Mouse (Mus musculus): Measurements from ENCODE around the gene Hoxb8. TPM values are rescaled to one million over a fixed set of nuclear protein-coding genes. Genes with fewer than 3 reads are reported as not detected.

The Hoxb8 gene
- polyA plus RNA-seq, 1 experiment from 2014 or later, result not detected

GRCm38 (mm10) chr11:96297968-96298635 is 16.4 kb downstream of the Hoxb8 start:
- no peak overlapping the region for H3K4me2 ChIP-seq
- no peak for ATAC-seq (ENCODE audit: low read depth)
- 21% methylated on average over 11 of the region's 11 CpGs for WGBS (ENCODE audit: insufficient replicate concordance)
- DNase-seq, result no peak
- H3K27ac ChIP-seq, result no peak overlapping the region
- H3K9ac ChIP-seq, result no peak overlapping the region
- H3K27me3 ChIP-seq, result peaks cover 100% of the 10 kb centered on the region
- H3K4me1 ChIP-seq (replicated peaks), result no peaks in the 10 kb centered on the region; the same call in 1 of the 2 replicates
- H3K4me3 ChIP-seq (replicated peaks), result no peak overlapping the region
- H3K9me3 ChIP-seq (replicated peaks), result no peaks in the 10 kb centered on the region
- no peaks in the 10 kb centered on the region for H3K36me3 ChIP-seq

- H3K27ac ChIP-seq, result no peak overlapping the region
- H3K9ac ChIP-seq, result no peak overlapping the region
- no peak for DNase-seq
These were observed 17.4 kb downstream of the Hoxb8 start for GRCm38 (mm10) chr11:96298895-96299667.

GRCm38 (mm10) chr11:96299781-96300180 is 18.1 kb downstream of the Hoxb8 start:
- Histone ChIP-seq H3K36me3 (no peaks in the 10 kb centered on the region), H3K9ac (no peak overlapping the region), H3K27ac (no peak overlapping the region), H3K4me1 (replicated peaks) (peaks cover 4% of the 10 kb centered on the region; the same call in 1 of the 2 replicates), H3K9me3 (replicated peaks) (no peaks in the 10 kb centered on the region), H3K4me3 (replicated peaks) (no peak overlapping the region), H3K4me2 (0 out of 2 replicates have a peak overlapping the region, but pooled peaks have one; percentile 41), H3K27me3 (peaks cover 100% of the 10 kb centered on the region)
- no peak for ATAC-seq (ENCODE audit: low read depth)
- no peak for DNase-seq
- WGBS (ENCODE audit: insufficient replicate concordance), result 2% methylated on average over 9 of the region's 9 CpGs

More at GRCm38 (mm10) chr11:96298895-96299667, 17.4 kb downstream of the Hoxb8 start:
- Histone ChIP-seq H3K36me3 (no peaks in the 10 kb centered on the region), H3K9me3 (replicated peaks) (no peaks in the 10 kb centered on the region), H3K4me2 (peak overlapping the region; percentile 41), H3K27me3 (peaks cover 100% of the 10 kb centered on the region), H3K4me3 (replicated peaks) (peak overlapping the region; percentile 31), H3K4me1 (replicated peaks) (peaks cover 4% of the 10 kb centered on the region; the same call in 1 of the 2 replicates)
- ATAC-seq (ENCODE audit: low read depth), result no peak
- WGBS (ENCODE audit: insufficient replicate concordance), result 2% methylated on average over 66 of the region's 66 CpGs

- DNase-seq, result no peak
- no peak overlapping the region for H3K27ac ChIP-seq
- H3K27me3 ChIP-seq, result peaks cover 100% of the 10 kb centered on the region
- H3K9ac ChIP-seq, result no peak overlapping the region
- H3K36me3 ChIP-seq, result no peaks in the 10 kb centered on the region
- peaks cover 4% of the 10 kb centered on the region; the same call in 1 of the 2 replicates for H3K4me1 ChIP-seq (replicated peaks)
- 0 out of 2 replicates have a peak overlapping the region, but pooled peaks have one; percentile 3 for H3K4me3 ChIP-seq (replicated peaks)
- WGBS (ENCODE audit: insufficient replicate concordance), result 2% methylated on average over 35 of the region's 35 CpGs
- peak overlapping the region; percentile 23; the same call in 1 of the 2 replicates for H3K4me2 ChIP-seq
- ATAC-seq (ENCODE audit: low read depth), result no peak
- no peaks in the 10 kb centered on the region for H3K9me3 ChIP-seq (replicated peaks)
These were observed 18.8 kb downstream of the Hoxb8 start for GRCm38 (mm10) chr11:96300354-96301063.

- Histone ChIP-seq H3K27me3 (peaks cover 100% of the 10 kb centered on the region), H3K27ac (no peak overlapping the region), H3K9me3 (replicated peaks) (no peaks in the 10 kb centered on the region), H3K36me3 (no peaks in the 10 kb centered on the region), H3K4me1 (replicated peaks) (peaks cover 4% of the 10 kb centered on the region; the same call in 1 of the 2 replicates), H3K4me2 (no peak overlapping the region), H3K9ac (no peak overlapping the region), H3K4me3 (replicated peaks) (no peak overlapping the region)
- DNase-seq (no peak), ATAC-seq (ENCODE audit: low read depth) (no peak)
- 22% methylated on average over 10 of the region's 10 CpGs for WGBS (ENCODE audit: insufficient replicate concordance)
These were observed 19.3 kb downstream of the Hoxb8 start for GRCm38 (mm10) chr11:96301064-96301431.

- Histone ChIP-seq H3K9me3 (replicated peaks) (no peaks in the 10 kb centered on the region), H3K27me3 (peaks cover 100% of the 10 kb centered on the region), H3K4me3 (replicated peaks) (no peak overlapping the region), H3K36me3 (no peaks in the 10 kb centered on the region), H3K4me2 (no peak overlapping the region), H3K27ac (no peak overlapping the region), H3K9ac (no peak overlapping the region), H3K4me1 (replicated peaks) (peaks cover 4% of the 10 kb centered on the region; the same call in 1 of the 2 replicates)
- WGBS (ENCODE audit: insufficient replicate concordance), result 13% methylated on average over 15 of the region's 15 CpGs
- DNase-seq (no peak), ATAC-seq (ENCODE audit: low read depth) (no peak)
These were observed 20.1 kb downstream of the Hoxb8 start for GRCm38 (mm10) chr11:96301837-96302236.

GRCm38 (mm10) chr11:96302381-96303150 is 20.9 kb downstream of the Hoxb8 start:
- 29% methylated on average over 23 of the region's 23 CpGs for WGBS (ENCODE audit: insufficient replicate concordance)
- DNase-seq (no peak), ATAC-seq (ENCODE audit: low read depth) (no peak)
- H3K9ac ChIP-seq, result no peak overlapping the region
- no peak overlapping the region for H3K4me3 ChIP-seq (replicated peaks)
- no peak overlapping the region for H3K27ac ChIP-seq
- H3K36me3 ChIP-seq, result no peaks in the 10 kb centered on the region
- H3K27me3 ChIP-seq, result peaks cover 100% of the 10 kb centered on the region
- H3K4me1 ChIP-seq (replicated peaks), result peaks cover 4% of the 10 kb centered on the region; the same call in 1 of the 2 replicates
- H3K9me3 ChIP-seq (replicated peaks), result no peaks in the 10 kb centered on the region
- no peak overlapping the region for H3K4me2 ChIP-seq

GRCm38 (mm10) chr11:96303151-96304099 is 21.7 kb downstream of the Hoxb8 start, which contains the start of gene Hoxb5:
Hoxb5 (plus strand) TSS chr11:96303336.
- H3K27ac ChIP-seq, result no peak within 1 kb of the TSS
- H3K4me3 ChIP-seq (replicated peaks), result peak within 1 kb of the TSS; percentile 30
- 1% methylated on average over 69 of the region's 69 CpGs for WGBS (ENCODE audit: insufficient replicate concordance)
- no peaks in the 10 kb centered on the region for H3K9me3 ChIP-seq (replicated peaks)
- ATAC-seq (ENCODE audit: low read depth), result no peak
- peaks cover 4% of the 10 kb centered on the region; the same call in 1 of the 2 replicates for H3K4me1 ChIP-seq (replicated peaks)
- no peaks in the 10 kb centered on the region for H3K36me3 ChIP-seq
- peaks cover 100% of the 10 kb centered on the region for H3K27me3 ChIP-seq
- H3K9ac ChIP-seq, result peak within 1 kb of the TSS; percentile 36
- DNase-seq, result no peak
- peak within 1 kb of the TSS; percentile 48 for H3K4me2 ChIP-seq

GRCm38 (mm10) chr11:96304381-96305195 is 22.9 kb downstream of the Hoxb8 start:
- Histone ChIP-seq H3K9ac (no peak overlapping the region), H3K4me1 (replicated peaks) (peaks cover 4% of the 10 kb centered on the region; the same call in 1 of the 2 replicates), H3K4me2 (peak overlapping the region; percentile 48), H3K9me3 (replicated peaks) (no peaks in the 10 kb centered on the region), H3K27me3 (peaks cover 100% of the 10 kb centered on the region), H3K4me3 (replicated peaks) (peak overlapping the region; percentile 30), H3K27ac (no peak overlapping the region), H3K36me3 (no peaks in the 10 kb centered on the region)
- 5% methylated on average over 38 of the region's 38 CpGs for WGBS (ENCODE audit: insufficient replicate concordance)
- DNase-seq (no peak), ATAC-seq (ENCODE audit: low read depth) (no peak)

Measured in liver, embryonic 13.5 days (tissue).